Mouse (Mus musculus) cerebellum, adult 11 months (tissue): ENCODE data around the gene Rbbp4.

Experiments
- DNase-seq: peaks from one replicate; pipeline ENCODE4 v3.0.0; 2022

The Rbbp4 gene

GRCm38 (mm10) chr4:129351111-129351510 is 15.9 kb upstream of the Rbbp4 start:
- DNase-seq: no peak

GRCm38 (mm10) chr4:129350644-129351043 is 15.5 kb upstream of the Rbbp4 start:
- DNase-seq: peak; percentile 75

GRCm38 (mm10) chr4:129346481-129347154 is 11.4 kb upstream of the Rbbp4 start:
- DNase-seq: no peak

- no peak for DNase-seq
Observed at GRCm38 (mm10) chr4:129342705-129343104, 7.5 kb upstream of the Rbbp4 start.

- DNase-seq: no peak
Observed at GRCm38 (mm10) chr4:129341888-129342287, 6.7 kb upstream of the Rbbp4 start.

GRCm38 (mm10) chr4:129339743-129340142 is 4.6 kb upstream of the Rbbp4 start:
- DNase-seq: no peak

- DNase-seq: no peak
Observed at GRCm38 (mm10) chr4:129336291-129336690, 1.1 kb upstream of the Rbbp4 start.

GRCm38 (mm10) chr4:129334677-129335215 is 424 bp downstream of the Rbbp4 start:
- no peak for DNase-seq

- no peak for DNase-seq
Observed at GRCm38 (mm10) chr4:129332846-129333245, 2.3 kb downstream of the Rbbp4 start.

GRCm38 (mm10) chr4:129326191-129326590 is 9.0 kb downstream of the Rbbp4 start:
- DNase-seq: no peak

GRCm38 (mm10) chr4:129324756-129325155 is 10.4 kb downstream of the Rbbp4 start:
- DNase-seq: no peak

- no peak for DNase-seq
Observed at GRCm38 (mm10) chr4:129323491-129323890, 11.7 kb downstream of the Rbbp4 start.

GRCm38 (mm10) chr4:129322042-129322441 is 13.1 kb downstream of the Rbbp4 start:
- DNase-seq: no peak

- no peak for DNase-seq
Observed at GRCm38 (mm10) chr4:129320876-129321275, 14.3 kb downstream of the Rbbp4 start.

GRCm38 (mm10) chr4:129313886-129314285 is 21.3 kb downstream of the Rbbp4 start:
- no peak for DNase-seq

- no peak for DNase-seq
Observed at GRCm38 (mm10) chr4:129307936-129308335, 27.2 kb downstream of the Rbbp4 start.

GRCm38 (mm10) chr4:129304306-129304705 is 30.9 kb downstream of the Rbbp4 start:
- DNase-seq: no peak

- no peak for DNase-seq
Observed at GRCm38 (mm10) chr4:129303816-129304215, 31.4 kb downstream of the Rbbp4 start.

- DNase-seq: no peak
Observed at GRCm38 (mm10) chr4:129303401-129303800, 31.8 kb downstream of the Rbbp4 start.

GRCm38 (mm10) chr4:129299121-129299520 is 36.0 kb downstream of the Rbbp4 start:
- DNase-seq: no peak

GRCm38 (mm10) chr4:129297724-129298123 is 37.4 kb downstream of the Rbbp4 start:
- no peak for DNase-seq

- DNase-seq: no peak
Observed at GRCm38 (mm10) chr4:129296066-129296465, 39.1 kb downstream of the Rbbp4 start.

- no peak for DNase-seq
Observed at GRCm38 (mm10) chr4:129295188-129295587, 40.0 kb downstream of the Rbbp4 start.

GRCm38 (mm10) chr4:129293702-129294101 is 41.5 kb downstream of the Rbbp4 start:
- no peak for DNase-seq

- DNase-seq: no peak
Observed at GRCm38 (mm10) chr4:129292831-129293230, 42.3 kb downstream of the Rbbp4 start.
